Mouse (Mus musculus): ENCODE data around the gene A830005F24Rik. TPM values are rescaled to one million over a fixed set of nuclear protein-coding genes. Genes with fewer than 3 reads are reported as not detected.
"Not testable (repeated sequence)": the region's sequence is repeated elsewhere in the genome, so short reads cannot be mapped to it uniquely, and the experiment has no call there.

Gene A830005F24Rik
- polyA plus RNA-seq, 1 experiment from 2014 or later: 0.80 TPM

DNA sequence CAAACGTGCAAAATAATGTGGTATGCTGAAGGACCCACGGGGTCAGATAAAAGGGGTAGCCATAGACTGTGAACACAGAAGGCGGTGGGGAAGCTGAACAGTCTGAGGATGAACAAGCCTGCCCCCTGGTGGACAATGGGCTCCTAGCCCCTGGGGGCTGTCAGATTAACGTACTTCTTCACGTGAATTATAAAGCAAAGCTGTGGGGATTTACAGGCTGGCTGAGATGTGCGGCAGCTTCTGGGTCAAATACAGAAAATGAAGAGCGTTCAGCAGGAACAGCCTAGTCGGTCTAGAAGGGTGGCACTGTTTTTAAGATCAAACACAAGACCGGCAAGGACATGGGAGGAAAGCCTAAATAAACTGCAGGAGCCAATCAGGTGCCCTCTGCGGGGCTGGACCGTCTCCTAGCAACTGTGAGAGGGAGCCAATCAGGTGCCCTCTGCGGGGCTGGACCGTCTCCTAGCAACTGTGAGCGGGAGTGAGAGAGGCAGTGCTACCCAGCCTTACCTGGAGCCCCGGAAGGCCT is 15.6 kb upstream of the A830005F24Rik start:
- H3K4me2 ChIP-seq (ENCODE audit: low read length): peak overlapping the region; percentile 18; the same call in 1 of the 2 replicates
- 0 out of 2 replicates have a peak, but pooled peaks cover 13% of the 10 kb centered on the region for H3K9me3 ChIP-seq (ENCODE audit: control insufficient read depth, low read length)
- no peak overlapping the region for H3K9ac ChIP-seq (ENCODE audit: low read length)
- no peaks in the 10 kb centered on the region for H3K27me3 ChIP-seq (ENCODE audit: control insufficient read depth, insufficient read depth, low read length)
- H3K27ac ChIP-seq (replicated peaks in 1 of 2; ENCODE audit: control insufficient read depth in 1 of 2, insufficient read depth in 1 of 2, low read depth in 2 of 2, low read length in 2 of 2): no peak overlapping the region
- no peak overlapping the region for H3K4me3 ChIP-seq (ENCODE audit: control insufficient read depth in 1 of 2, insufficient read depth in 1 of 2, low read depth in 1 of 2, low read length in 2 of 2)
- ATAC-seq (ENCODE audit: insufficient number of reproducible peaks, insufficient read depth, low FRiP score, low read depth): peak; percentile 42
- 21% methylated on average over 15 of the region's 15 CpGs for WGBS
- peaks cover 5 to 8% of the 10 kb centered on the region in 2 experiments for H3K4me1 ChIP-seq (ENCODE audit: control insufficient read depth in 2 of 2, insufficient read depth in 2 of 2, low read length in 2 of 2)
- peaks cover 21% of the 10 kb centered on the region for H3K36me3 ChIP-seq (ENCODE audit: control insufficient read depth, insufficient read depth, low read length)

DNA sequence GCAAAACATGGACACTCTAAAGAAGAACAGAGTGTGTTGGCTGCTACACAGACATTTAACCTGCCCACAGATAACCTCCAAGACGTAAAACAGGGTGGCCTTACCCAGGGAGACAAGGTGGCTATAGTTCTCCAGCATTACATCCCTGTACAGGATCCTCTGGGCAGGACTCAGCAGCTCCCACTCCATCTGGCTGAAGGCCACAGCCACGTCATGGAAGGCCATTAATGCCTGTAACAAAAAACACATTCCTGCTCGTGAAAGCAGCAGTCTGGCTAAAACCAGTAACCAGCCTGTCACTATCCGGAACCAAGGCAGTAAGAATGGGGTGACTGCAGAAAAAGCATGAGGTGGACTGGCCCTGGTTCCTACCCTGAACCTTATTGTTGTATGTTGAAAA is 14.7 kb upstream of the A830005F24Rik start:
- 51% methylated on average over 4 of the region's 4 CpGs for WGBS
- no peak overlapping the region for H3K9ac ChIP-seq (ENCODE audit: low read length)
- 0 out of 2 replicates have a peak, but pooled peaks cover 13% of the 10 kb centered on the region for H3K9me3 ChIP-seq (ENCODE audit: control insufficient read depth, low read length)
- peaks cover 27% of the 10 kb centered on the region for H3K36me3 ChIP-seq (ENCODE audit: control insufficient read depth, insufficient read depth, low read length)
- no peak overlapping the region for H3K4me3 ChIP-seq (ENCODE audit: control insufficient read depth in 1 of 2, insufficient read depth in 1 of 2, low read depth in 1 of 2, low read length in 2 of 2)
- H3K4me2 ChIP-seq (ENCODE audit: low read length): no peak overlapping the region
- peaks cover under 1 to 1% of the 10 kb centered on the region in 2 experiments; a peak in 3 of 4 replicates for H3K4me1 ChIP-seq (ENCODE audit: control insufficient read depth in 2 of 2, insufficient read depth in 2 of 2, low read length in 2 of 2)
- no peak; the same call in 1 of the 2 replicates for ATAC-seq (ENCODE audit: insufficient number of reproducible peaks, insufficient read depth, low FRiP score, low read depth)
- H3K27ac ChIP-seq (replicated peaks in 1 of 2; ENCODE audit: control insufficient read depth in 1 of 2, insufficient read depth in 1 of 2, low read depth in 2 of 2, low read length in 2 of 2): peak overlapping the region in 1 of 2 experiments; percentile 27; a peak in 1 of 4 replicates
- no peaks in the 10 kb centered on the region for H3K27me3 ChIP-seq (ENCODE audit: control insufficient read depth, insufficient read depth, low read length)

DNA sequence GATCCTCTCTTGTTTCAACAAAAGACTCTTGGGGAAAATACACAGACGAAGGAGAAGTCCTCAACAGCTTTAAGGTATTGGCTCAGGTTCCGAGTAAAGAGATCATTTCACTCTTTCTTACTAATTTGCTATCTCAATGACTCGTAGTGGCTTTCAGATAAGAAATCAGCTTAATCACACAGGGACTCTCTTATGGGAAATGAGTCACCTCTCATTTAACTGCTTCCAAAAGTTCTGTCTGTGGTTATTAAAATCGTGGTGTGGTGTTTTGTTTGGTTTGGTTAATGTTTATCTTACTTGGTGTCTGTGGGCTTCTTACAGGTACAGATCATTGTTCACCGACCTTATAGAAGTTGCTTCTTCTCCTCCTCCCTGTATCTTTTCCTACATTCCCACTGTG is 10.9 kb upstream of the A830005F24Rik start:
- no peaks in the 10 kb centered on the region for H3K27me3 ChIP-seq (ENCODE audit: control insufficient read depth, insufficient read depth, low read length)
- no peaks in the 10 kb centered on the region for H3K9me3 ChIP-seq (ENCODE audit: control insufficient read depth, low read length)
- H3K27ac ChIP-seq (replicated peaks in 1 of 2; ENCODE audit: control insufficient read depth in 1 of 2, insufficient read depth in 1 of 2, low read depth in 2 of 2, low read length in 2 of 2): no peak overlapping the region
- H3K9ac ChIP-seq (ENCODE audit: low read length): no peak overlapping the region
- WGBS: 65% methylated on average over 5 of the region's 5 CpGs
- H3K4me2 ChIP-seq (ENCODE audit: low read length): no peak overlapping the region
- no peak for ATAC-seq (ENCODE audit: insufficient number of reproducible peaks, insufficient read depth, low FRiP score, low read depth)
- H3K36me3 ChIP-seq (ENCODE audit: control insufficient read depth, insufficient read depth, low read length): peaks cover 40% of the 10 kb centered on the region
- H3K4me1 ChIP-seq (ENCODE audit: control insufficient read depth in 2 of 2, insufficient read depth in 2 of 2, low read length in 2 of 2): no peaks in the 10 kb centered on the region
- no peak overlapping the region for H3K4me3 ChIP-seq (ENCODE audit: control insufficient read depth in 1 of 2, insufficient read depth in 1 of 2, low read depth in 1 of 2, low read length in 2 of 2)

- no peaks in the 10 kb centered on the region for H3K27me3 ChIP-seq (ENCODE audit: control insufficient read depth, insufficient read depth, low read length)
- no peak overlapping the region for H3K4me2 ChIP-seq (ENCODE audit: low read length)
- peaks cover 5 to 8% of the 10 kb centered on the region in 2 experiments for H3K4me1 ChIP-seq (ENCODE audit: control insufficient read depth in 2 of 2, insufficient read depth in 2 of 2, low read length in 2 of 2)
- ATAC-seq (ENCODE audit: insufficient number of reproducible peaks, insufficient read depth, low FRiP score, low read depth): no peak
- no peak overlapping the region for H3K4me3 ChIP-seq (ENCODE audit: control insufficient read depth in 1 of 2, insufficient read depth in 1 of 2, low read depth in 1 of 2, low read length in 2 of 2)
- no peak overlapping the region for H3K9ac ChIP-seq (ENCODE audit: low read length)
- WGBS: 73% methylated on average over 9 of the region's 9 CpGs
- peaks cover 25% of the 10 kb centered on the region for H3K36me3 ChIP-seq (ENCODE audit: control insufficient read depth, insufficient read depth, low read length)
- no peak overlapping the region for H3K27ac ChIP-seq (replicated peaks in 1 of 2; ENCODE audit: control insufficient read depth in 1 of 2, insufficient read depth in 1 of 2, low read depth in 2 of 2, low read length in 2 of 2)
- H3K9me3 ChIP-seq (ENCODE audit: control insufficient read depth, low read length): no peaks in the 10 kb centered on the region
Observed at GRCm38 (mm10) chr13:48508661-48509060, 4.7 kb upstream of the A830005F24Rik start.

DNA sequence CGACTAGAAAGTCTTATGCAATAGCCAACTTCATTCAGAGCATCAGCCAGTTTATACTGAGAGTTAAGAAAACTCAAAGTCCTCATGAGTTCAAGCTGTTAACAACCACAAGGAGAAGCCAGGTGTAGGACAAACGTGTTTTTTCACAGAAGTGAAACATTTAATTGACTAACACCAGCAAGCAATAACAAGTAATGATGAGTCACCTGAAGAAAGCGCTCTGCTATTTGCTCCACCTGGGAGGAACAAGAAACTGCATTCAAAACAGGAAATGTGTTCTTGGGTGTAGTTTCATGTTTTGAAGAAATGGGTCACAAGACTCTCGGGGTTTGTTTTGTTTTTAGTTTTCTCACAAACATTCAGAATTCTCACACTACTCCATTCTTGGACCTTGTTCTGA is 2.5 kb downstream of the A830005F24Rik start:
- H3K4me3 ChIP-seq (ENCODE audit: control insufficient read depth in 1 of 2, insufficient read depth in 1 of 2, low read depth in 1 of 2, low read length in 2 of 2): no peak overlapping the region

GRCm38 (mm10) chr13:48519122-48519521 is 5.8 kb downstream of the A830005F24Rik start:
- not testable (repeated sequence) for ATAC-seq (ENCODE audit: insufficient number of reproducible peaks, insufficient read depth, low FRiP score, low read depth); H3K36me3 ChIP-seq (ENCODE audit: control insufficient read depth, insufficient read depth, low read length); H3K9me3 ChIP-seq (ENCODE audit: control insufficient read depth, low read length); H3K27ac ChIP-seq (replicated peaks in 1 of 2; ENCODE audit: control insufficient read depth in 1 of 2, insufficient read depth in 1 of 2, low read depth in 2 of 2, low read length in 2 of 2); H3K27me3 ChIP-seq (ENCODE audit: control insufficient read depth, insufficient read depth, low read length); H3K4me1 ChIP-seq (ENCODE audit: control insufficient read depth in 2 of 2, insufficient read depth in 2 of 2, low read length in 2 of 2); H3K9ac ChIP-seq (ENCODE audit: low read length); H3K4me3 ChIP-seq (ENCODE audit: control insufficient read depth in 1 of 2, insufficient read depth in 1 of 2, low read depth in 1 of 2, low read length in 2 of 2); H3K4me2 ChIP-seq (ENCODE audit: low read length)

More for the DNA sequence above, 2.5 kb downstream of the A830005F24Rik start:
- Histone ChIP-seq H3K9ac (ENCODE audit: low read length) (no peak overlapping the region), H3K27me3 (ENCODE audit: control insufficient read depth, insufficient read depth, low read length) (no peaks in the 10 kb centered on the region), H3K4me2 (ENCODE audit: low read length) (no peak overlapping the region), H3K4me1 (ENCODE audit: control insufficient read depth in 2 of 2, insufficient read depth in 2 of 2, low read length in 2 of 2) (peaks cover 5 to 8% of the 10 kb centered on the region in 2 experiments), H3K9me3 (ENCODE audit: control insufficient read depth, low read length) (peaks cover 4% of the 10 kb centered on the region; the same call in 1 of the 2 replicates), H3K36me3 (ENCODE audit: control insufficient read depth, insufficient read depth, low read length) (no peaks in the 10 kb centered on the region), H3K27ac (replicated peaks in 1 of 2; ENCODE audit: control insufficient read depth in 1 of 2, insufficient read depth in 1 of 2, low read depth in 2 of 2, low read length in 2 of 2) (no peak overlapping the region)
- no peak for ATAC-seq (ENCODE audit: insufficient number of reproducible peaks, insufficient read depth, low FRiP score, low read depth)
- WGBS: 80% methylated on average over 4 of the region's 4 CpGs

- no peak for ATAC-seq (ENCODE audit: insufficient number of reproducible peaks, insufficient read depth, low FRiP score, low read depth)
- H3K4me3 ChIP-seq (ENCODE audit: control insufficient read depth in 1 of 2, insufficient read depth in 1 of 2, low read depth in 1 of 2, low read length in 2 of 2): no peak overlapping the region
- no peaks in the 10 kb centered on the region for H3K27me3 ChIP-seq (ENCODE audit: control insufficient read depth, insufficient read depth, low read length)
- no peaks in the 10 kb centered on the region for H3K4me1 ChIP-seq (ENCODE audit: control insufficient read depth in 2 of 2, insufficient read depth in 2 of 2, low read length in 2 of 2)
- 67% methylated on average over 5 of the region's 5 CpGs for WGBS
- no peaks in the 10 kb centered on the region for H3K36me3 ChIP-seq (ENCODE audit: control insufficient read depth, insufficient read depth, low read length)
- no peaks in the 10 kb centered on the region for H3K9me3 ChIP-seq (ENCODE audit: control insufficient read depth, low read length)
- no peak overlapping the region for H3K27ac ChIP-seq (replicated peaks in 1 of 2; ENCODE audit: control insufficient read depth in 1 of 2, insufficient read depth in 1 of 2, low read depth in 2 of 2, low read length in 2 of 2)
- no peak overlapping the region for H3K9ac ChIP-seq (ENCODE audit: low read length)
- no peak overlapping the region for H3K4me2 ChIP-seq (ENCODE audit: low read length)
Observed at GRCm38 (mm10) chr13:48525745-48526144, 12.4 kb downstream of the A830005F24Rik start.

Data from heart, embryonic 14.5 days (tissue).